Mouse (Mus musculus) lung, postnatal 36 days (tissue): Measurements from ENCODE around the gene Rtkn.

Source experiments
- DNase-seq: peaks from one replicate; pipeline ENCODE4 v3.0.0; 2022; ENCODE audit warnings: mixed read lengths

Rtkn gene

GRCm38 (mm10) chr6:83134951-83135513 lies at the start of gene Rtkn:
TSS of gene Rtkn (plus strand) at chr6:83135463.
- no peak for DNase-seq

- DNase-seq = no peak
These were observed 48.9 kb upstream of the Rtkn start, which contains the start of gene Lbx2 for GRCm38 (mm10) chr6:83086121-83087035. TSS of gene Lbx2 (plus strand) at chr6:83086367.

- peak; percentile 43 for DNase-seq
These were observed 47.9 kb upstream of the Rtkn start for GRCm38 (mm10) chr6:83087205-83087925.

GRCm38 (mm10) chr6:83087926-83088260 lies 47.4 kb upstream of the Rtkn start:
- no peak for DNase-seq

GRCm38 (mm10) chr6:83092416-83093127 lies 42.7 kb upstream of the Rtkn start:
- no peak for DNase-seq

- no peak for DNase-seq
These were observed 39.3 kb upstream of the Rtkn start for GRCm38 (mm10) chr6:83095968-83096367.

GRCm38 (mm10) chr6:83098411-83098810 lies 36.9 kb upstream of the Rtkn start:
- no peak for DNase-seq

GRCm38 (mm10) chr6:83101316-83101687 lies 34.0 kb upstream of the Rtkn start, which contains the start of the genes Ccdc142 and Gm42688:
TSS of gene Ccdc142 (plus strand) at chr6:83101601.
TSS of gene Gm42688 (plus strand) at chr6:83101617.
- DNase-seq = peak; percentile 97

GRCm38 (mm10) chr6:83101688-83102556 lies 33.3 kb upstream of the Rtkn start:
- DNase-seq = peak; percentile 59

- DNase-seq = no peak
These were observed 32.1 kb upstream of the Rtkn start for GRCm38 (mm10) chr6:83103130-83103650.

GRCm38 (mm10) chr6:83104158-83104557 lies 31.1 kb upstream of the Rtkn start:
- DNase-seq = no peak

- DNase-seq = peak; percentile 87
These were observed 27.5 kb upstream of the Rtkn start for GRCm38 (mm10) chr6:83107566-83108400.

GRCm38 (mm10) chr6:83108762-83109668 lies 26.2 kb upstream of the Rtkn start, which contains the start of gene Mrpl53:
TSS of gene Mrpl53 (plus strand) at chr6:83109040.
- DNase-seq = peak; percentile 82

GRCm38 (mm10) chr6:83111510-83112136 lies 23.6 kb upstream of the Rtkn start:
- DNase-seq = no peak

- peak; percentile 96 for DNase-seq
These were observed 20.1 kb upstream of the Rtkn start, which contains the start of gene Mogs for GRCm38 (mm10) chr6:83115011-83115671. TSS of gene Mogs (plus strand) at chr6:83115496.

GRCm38 (mm10) chr6:83115682-83116372 lies 19.4 kb upstream of the Rtkn start:
- no peak for DNase-seq

- DNase-seq = no peak
These were observed 18.7 kb upstream of the Rtkn start for GRCm38 (mm10) chr6:83116373-83117164.
